Mouse (Mus musculus) liver, postnatal 0 days (tissue): ENCODE data around the gene Hist1h2ak.

Experiments used
- CTCF ChIP-seq: sonication (generic); IDR thresholded peaks from 2 replicates; pipeline ENCODE4 v1.5.1; 2016; ENCODE audit warnings: antibody characterized with exemption, low read depth
- EP300 ChIP-seq: IDR thresholded peaks from 2 replicates; pipeline ENCODE4 v1.6.1; 2016; ENCODE audit warnings: antibody characterized with exemption, low read depth, mild to moderate bottlenecking

DNA sequence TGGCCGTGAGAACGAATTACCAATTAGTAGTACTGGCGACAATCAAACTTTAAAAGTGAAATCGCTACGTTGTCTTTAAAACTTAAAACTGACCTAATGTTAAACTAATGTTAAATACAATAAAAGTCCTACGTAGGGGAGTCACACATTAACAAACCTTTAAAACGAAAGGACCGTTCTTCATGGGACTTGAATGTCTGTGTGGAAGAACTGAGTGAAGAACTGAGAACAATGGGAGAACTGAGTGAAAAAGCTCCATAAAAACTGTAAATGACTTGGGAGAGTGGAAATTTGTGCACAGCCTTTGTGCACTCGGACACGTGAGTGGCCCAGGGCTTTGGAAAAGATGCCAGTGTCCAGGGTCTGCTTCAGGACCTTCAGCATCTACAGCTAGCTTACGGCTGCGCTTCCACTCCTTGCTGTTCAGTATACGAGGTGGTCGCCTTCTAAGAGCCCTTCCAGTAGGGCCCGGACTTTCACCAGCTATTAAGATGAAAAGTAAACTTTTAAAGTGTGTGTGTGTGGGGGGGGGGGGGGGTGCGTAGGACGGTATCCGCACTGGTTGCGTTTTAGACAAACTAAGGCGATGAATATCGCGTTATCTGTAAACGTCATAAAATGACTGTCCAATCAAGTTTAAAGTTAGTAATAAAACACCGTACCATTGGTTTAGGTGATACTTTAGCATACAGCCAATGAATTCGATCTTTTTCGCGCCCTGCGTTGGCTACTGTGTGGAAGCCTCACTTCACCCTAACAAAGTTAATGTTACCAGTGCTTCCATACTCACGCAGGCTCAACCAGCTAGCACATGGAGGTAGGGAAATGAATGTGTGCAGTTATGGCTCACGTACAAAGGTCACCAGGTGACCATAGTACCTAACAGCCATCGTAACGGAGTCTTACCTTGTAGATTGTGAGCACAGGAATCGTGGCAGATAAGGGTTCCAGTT, 25.5 kb upstream of the Hist1h2ak start:
- TF ChIP-seq CTCF: no peak
- no peak; the same call in 1 of the 2 replicates for TF ChIP-seq EP300
